Mouse (Mus musculus) thymus, adult 2 months (tissue): ENCODE results near the gene Pianp.

Experiments
- CTCF ChIP-seq: fragments of 200-500 bp; IDR thresholded peaks from 2 replicates; pipeline ENCODE4 v1.5.1; 2012; ENCODE audit warnings: mild to moderate bottlenecking, control low read depth, low read length, moderate library complexity, borderline replicate concordance; ENCODE audit not compliant: control insufficient read depth, poor library complexity, insufficient read depth; ENCODE audit errors: extremely low read depth
- POLR2A ChIP-seq: fragments of 200-500 bp; IDR thresholded peaks from 2 replicates; pipeline ENCODE4 v1.6.1; 2012; ENCODE audit warnings: mild to moderate bottlenecking, low read length, control low read depth, moderate library complexity; ENCODE audit not compliant: control insufficient read depth, poor library complexity, insufficient read depth; ENCODE audit errors: extremely low read depth

GRCm38 (mm10) chr6:125031604-125032003 is 35.1 kb downstream of the Pianp start:
- TF ChIP-seq CTCF (no peak), POLR2A (no peak)
